Mouse (Mus musculus): ENCODE results near the gene Pla2r1. TPM values are rescaled to one million over a fixed set of nuclear protein-coding genes. Genes with fewer than 3 reads are reported as not detected.
A peak's percentile ranks its signal among the peaks of the same experiment; 100 is the strongest.

Pla2r1 gene
- total RNA-seq, 2 experiments from 2014 or later: 3.6 to 3.9 TPM

DNA sequence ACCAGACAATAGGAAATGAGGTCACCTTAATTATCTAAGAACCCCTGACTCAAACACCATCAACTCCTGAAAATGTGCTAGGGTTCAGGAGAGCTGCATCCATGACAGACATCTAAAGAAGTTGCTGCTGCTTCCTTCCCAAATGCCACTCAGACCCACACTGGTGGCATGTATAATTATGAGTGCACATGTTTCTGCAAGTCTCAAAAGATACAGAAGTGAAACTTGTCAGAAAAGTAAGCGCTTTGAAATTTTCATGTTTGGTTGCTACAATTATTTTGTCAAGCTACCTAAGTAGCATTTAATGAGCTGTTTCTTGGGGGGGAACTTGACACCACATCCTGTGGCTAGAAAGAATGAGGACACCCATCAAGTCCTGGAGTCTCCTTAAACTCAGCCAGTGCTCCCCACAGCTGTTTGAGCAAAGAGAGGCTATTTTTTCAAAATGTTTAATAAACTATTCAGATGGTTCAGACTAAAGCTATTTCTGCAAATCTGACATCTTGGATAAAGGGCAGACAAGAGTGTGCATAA is 52.5 kb downstream of the Pla2r1 start:
- DNase-seq: no peak

DNA sequence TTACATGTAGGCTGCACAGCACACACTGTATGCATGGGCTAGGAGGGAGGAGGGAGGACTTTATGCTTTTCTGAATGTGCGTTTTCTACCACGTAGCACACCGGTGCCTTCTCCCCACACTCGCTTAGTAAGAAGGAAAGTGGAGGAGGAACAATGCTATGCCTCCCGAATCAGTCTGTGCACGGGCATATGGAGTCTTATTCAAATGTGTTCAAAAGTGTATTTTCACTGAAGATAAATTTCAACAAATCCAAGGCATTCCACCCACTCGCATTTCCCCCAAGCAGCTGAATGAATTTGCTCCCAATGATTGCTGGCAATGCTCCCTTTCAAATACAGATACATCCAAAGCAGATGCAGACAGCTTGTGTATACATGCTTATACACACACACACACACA is 73.2 kb downstream of the Pla2r1 start:
- no peak for DNase-seq

DNA sequence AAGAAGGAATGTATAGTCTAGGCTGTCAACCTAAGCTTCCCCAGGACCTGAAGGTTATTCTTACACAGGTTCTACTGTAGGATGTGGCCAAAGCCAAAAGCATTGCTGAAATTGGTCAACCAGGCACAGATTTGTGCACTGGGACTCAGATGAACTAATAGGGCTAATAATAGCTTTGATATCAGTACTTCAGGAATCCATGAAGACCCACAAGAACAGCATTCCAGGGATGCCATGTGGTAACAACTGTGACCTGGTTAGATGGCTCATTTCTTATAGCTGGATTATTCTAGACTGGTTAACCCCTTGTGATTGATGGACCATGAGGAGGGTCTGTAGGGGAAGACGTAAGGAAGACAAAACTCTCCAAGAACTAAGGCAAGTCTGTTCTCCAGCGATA is 74.3 kb downstream of the Pla2r1 start:
- DNase-seq: no peak

DNA sequence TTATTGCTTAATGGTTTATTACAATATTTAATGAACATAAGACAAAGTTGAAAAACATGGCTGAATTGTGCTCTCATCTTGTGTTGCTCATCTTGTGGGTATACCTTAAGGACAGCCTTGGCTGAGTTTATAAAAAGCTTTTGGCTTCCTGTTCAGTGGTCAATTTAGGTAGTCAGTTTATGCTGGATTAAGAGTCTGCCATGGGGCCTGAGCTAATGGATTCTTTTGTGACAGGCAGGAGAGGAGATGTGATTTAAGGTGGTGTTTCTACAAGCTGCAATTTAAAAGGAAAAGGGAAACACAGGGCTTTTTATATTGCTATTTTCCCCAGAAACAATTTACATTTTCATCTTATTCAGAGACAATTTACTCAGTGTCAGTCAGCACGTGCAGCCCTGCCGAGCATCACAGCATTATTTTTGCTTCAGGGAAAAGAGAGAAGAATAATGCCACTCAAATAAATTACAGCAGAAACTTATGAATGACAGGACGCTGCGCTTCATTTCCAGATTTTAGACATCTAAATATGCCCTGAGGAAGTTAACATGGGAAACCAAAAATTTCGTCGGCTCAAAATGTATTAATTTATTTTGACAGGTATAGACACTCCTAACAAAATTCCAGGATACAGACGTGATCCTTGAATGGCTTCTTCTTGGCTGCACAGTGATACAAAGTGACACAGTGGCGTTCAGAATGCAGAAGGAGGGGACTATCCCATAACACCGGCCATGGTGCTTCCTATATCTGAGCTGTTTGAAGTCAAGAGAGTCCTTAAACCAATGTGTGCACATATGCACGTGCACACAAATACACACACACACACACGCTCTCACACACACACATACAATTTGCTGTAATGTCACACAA is 84.0 kb downstream of the Pla2r1 start:
- DNase-seq: no peak

DNA sequence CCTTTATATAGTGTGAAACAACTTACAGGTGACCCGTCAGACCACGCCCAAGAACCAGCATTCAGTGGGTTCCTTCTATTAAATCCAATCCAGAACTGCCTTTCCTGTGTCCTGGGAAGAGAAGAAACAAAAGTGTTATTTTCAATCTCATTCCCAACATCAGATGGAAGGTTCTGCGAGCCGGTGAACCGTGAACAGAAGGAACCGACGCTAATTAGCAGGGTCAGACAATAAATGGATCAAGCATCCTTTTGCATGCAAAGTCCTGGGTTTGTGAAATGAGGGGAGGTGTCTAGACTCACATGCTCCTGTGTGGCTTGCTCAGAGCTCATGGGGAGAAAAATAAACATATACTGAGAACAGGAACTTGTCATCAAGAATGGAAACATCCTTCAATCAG is 100.7 kb downstream of the Pla2r1 start:
- DNase-seq: no peak

DNA sequence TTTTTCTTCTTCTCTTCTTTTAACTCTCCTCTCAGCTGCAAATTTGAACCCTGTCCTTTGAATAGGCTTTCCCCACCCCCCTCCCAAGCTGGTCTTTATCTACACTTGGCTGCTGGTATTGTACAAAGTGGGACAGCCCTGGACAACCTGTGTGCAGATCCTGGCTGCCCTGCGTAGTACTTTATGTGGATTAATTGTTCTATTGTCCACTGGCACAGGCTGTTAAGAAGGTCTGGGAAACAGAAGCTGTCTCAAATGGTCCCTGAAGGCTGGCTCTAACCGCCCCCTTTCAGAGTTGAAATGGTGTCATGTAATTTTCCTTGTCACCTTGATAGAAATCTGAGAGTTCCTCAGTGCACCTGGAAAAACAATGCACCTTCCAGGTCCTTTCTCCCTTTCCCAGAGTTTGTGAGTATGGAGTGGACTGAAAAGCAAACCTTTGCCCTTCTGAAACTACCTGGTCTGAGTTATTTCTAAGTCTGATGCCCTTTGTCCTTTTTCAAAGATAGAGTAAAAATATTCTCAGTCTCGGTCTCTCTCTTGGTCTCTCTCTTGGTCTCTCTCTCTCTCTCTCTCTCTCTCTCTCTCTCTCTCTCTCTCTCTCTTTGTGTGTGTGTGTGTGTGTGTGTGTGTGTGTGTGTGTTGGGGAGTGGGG is 101.9 kb downstream of the Pla2r1 start:
- no peak for DNase-seq

DNA sequence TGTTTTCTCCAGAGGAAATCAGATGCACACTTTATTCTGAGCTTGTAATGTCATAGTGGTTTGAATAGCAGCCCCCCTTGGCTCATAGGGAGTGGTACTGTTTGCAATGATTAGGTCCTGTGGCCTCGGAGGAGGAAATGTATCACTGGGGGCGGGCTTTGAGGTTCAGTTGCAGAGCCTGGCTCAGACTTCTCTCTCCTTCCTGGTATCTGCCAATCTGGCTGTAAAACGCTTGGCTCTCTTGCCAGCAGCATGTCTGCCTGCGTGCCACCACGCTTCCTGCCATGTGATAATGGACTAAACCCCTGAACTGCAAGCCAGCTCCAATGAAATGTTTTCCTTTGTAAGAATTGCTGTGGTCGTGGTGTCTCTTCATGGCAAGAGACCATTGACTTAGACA is 103.4 kb downstream of the Pla2r1 start:
- no peak for DNase-seq

DNA sequence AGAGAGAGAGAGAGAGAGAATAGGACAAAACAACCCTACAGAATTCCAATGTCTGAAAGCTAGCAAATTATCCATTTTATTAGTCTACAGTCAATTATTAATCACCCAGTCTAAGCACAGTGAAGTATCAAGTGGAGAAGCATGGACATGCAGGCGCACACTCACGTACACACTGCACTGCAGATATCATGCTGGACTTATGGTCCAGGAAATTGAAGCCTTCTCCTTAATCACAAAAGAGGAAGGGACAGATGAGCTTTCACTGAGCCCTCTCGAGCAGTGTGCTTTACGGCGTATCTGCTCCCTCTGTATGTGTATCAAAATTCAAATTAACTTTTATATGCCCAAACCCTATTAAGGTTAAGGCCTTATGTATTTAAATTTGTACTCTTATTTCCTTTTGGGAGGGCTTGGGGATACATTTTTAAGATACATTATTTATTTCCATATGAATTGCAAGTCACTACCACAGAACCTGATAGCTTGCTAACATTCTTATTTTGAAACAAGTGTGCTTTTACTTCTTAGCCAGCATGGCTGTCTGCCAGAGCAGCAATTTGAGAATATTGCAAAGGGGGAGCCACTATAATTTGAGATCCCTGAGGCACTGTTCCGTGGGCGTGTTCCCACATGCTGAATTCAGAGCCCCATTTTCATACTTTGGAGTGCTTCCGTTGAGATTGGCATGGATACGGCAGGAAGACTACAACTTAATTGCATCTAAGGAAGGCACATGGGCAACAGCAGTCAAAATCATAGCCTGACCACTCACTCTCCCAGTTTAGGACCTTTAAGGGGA is 108.2 kb downstream of the Pla2r1 start:
- no peak for DNase-seq

DNA sequence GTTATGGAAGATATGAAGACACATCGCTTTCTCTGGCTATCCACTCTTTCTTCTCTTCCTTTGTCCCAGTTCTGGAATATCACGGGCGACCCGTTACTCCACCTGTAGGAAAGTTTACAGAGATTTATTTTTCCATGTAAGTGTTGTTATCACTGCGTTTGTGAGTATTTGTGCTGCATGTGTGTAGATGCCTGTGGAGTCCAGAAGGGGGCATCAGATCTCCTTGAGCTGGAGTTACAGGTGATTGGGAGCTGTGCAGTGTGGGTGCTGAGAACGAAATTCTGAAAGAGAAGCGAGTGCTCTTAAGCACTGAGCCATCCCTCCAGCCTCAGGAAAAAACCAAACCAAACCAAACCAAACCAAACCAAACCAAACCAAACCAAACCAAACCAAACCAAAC is 109.8 kb downstream of the Pla2r1 start:
- no peak for DNase-seq

DNA sequence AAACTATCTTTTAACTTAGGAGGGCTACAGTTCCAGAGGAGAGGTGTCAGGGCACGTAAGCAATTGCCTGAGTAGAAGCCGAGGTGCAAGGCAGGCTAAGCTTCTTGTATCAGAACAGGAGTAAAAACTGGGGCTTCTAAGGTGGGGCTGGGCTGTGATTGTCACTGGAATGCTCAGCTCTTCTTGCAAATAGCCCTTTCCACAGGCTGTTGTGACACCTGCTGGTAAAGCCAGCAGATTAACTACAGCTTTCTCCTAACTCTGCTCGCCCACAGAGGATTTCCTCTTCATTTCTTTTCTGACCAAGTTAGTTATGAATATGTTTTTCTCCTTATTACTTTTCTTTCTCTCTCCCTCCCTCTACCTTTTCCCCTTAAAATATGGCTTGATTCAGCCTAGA is 111.2 kb downstream of the Pla2r1 start:
- no peak for DNase-seq

DNA sequence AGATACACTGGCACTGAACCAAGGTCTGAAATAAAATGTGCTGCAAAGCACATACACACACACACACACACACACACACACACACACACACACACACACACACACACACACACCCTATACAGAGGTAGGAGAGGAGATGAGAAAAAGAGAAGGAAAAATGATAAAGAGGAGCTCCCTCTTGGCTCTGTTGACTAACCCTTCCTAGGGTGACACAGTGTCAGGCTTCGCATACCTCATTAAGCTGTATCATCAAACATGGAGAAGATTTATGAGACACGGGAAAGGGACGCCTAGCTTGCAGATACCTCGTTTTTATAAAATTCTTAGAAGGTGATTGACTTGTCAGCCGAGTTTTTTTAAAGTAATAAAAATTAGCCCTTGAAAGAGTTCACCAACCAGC is 116.3 kb downstream of the Pla2r1 start:
- DNase-seq: no peak

DNA sequence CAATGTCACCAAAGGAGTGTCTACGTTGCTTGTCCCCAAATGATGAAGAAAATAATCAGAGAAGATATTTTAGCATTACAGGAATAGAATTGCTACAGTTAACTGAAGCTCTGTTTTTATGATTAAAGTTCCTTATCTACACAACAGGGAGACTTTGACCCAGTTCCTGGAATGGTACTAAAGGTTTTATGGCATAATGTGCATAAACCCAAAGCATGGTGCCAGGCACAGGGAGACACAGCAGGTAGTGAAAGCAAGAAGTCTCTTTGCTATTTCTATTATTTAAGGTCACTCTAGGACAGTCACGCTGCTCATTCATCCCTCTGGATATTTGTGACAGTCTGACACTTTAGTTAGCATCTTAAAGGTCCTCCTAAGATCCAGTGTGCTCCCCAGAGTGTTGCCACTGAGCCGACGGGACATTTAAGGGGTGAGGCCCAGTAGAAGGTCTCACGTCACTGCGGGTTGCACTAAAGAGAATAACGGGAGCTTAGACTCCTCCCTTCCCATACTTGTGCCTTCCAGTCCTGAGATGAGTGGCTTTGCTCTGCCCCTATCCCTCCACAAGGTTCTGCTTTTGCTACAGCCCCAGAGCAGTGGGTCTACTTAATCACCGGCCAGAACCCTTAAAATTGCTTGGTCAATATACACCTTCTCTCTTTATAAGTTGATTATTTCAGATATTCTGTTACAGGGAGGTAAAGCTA is 122.6 kb downstream of the Pla2r1 start:
- DNase-seq: no peak

DNA sequence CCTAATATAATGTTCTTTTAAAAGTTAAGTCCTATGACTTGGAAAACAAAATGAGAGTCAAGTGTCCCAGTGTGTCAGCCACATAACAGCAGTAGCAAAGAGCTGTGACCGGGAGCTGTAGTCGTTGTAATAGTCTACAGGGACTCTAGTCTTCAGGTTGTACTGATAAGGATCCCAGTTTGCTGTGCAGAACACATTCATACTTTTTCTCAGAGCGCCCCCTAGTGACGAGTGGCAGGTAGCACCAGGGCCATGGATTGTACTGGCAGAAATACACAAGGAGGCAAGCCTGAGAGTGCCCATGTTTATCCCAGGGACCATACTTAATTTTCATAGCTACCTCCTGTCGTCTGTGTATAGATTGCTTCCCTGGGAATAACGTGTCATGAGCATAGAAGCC is 135.0 kb downstream of the Pla2r1 start:
- DNase-seq: peak; percentile 77 to 82

DNA sequence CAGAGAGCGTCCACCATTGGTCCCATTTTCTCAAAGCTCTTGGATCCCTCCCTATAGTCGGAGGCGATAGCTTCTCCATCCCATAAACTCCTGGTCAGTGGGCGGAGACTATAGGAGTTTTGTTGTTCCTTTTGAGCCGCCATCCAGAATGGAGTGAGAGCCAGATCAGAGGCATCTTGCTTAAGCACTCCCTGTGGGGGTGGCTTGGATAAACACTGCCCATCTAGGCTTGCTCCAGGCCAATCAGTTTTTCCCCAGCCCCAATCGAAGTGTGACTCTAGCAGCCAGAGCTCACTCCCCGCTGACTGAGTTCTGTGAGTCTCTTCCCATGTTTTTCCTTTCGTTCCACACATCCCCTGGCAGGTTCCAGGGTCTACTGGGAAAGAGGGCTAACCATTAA is 138.8 kb downstream of the Pla2r1 start:
- no peak for DNase-seq

DNA sequence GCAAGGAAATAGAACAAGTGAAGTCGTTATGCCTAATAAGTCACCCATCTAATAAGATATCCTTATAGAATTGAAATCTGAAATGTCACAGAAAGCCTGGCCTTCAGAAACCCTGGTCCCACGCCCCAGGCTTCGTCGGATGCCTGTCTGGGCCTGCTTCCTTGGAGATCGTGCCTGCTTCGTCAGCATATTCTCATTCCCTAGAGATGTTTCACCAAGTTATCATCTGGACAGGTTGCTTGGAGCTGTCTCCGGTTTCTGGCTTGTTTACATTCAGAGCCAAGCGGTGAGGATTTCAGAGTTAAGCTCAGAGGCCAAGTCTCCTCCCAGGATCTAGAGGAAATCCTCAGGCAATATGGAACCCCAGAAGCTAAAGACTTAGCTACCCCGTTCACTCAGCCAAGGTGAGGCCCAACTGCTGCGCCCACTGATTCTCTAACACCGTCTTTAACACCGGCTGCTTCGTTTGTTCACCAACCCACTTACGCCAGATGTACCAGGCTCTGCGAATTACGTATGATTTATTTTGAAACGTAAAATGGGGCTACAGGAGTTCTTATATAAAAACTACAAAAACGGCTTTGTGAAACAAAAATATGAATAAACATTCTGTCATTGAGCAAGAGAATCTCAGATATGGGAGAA is 140.0 kb downstream of the Pla2r1 start:
- no peak for DNase-seq

DNA sequence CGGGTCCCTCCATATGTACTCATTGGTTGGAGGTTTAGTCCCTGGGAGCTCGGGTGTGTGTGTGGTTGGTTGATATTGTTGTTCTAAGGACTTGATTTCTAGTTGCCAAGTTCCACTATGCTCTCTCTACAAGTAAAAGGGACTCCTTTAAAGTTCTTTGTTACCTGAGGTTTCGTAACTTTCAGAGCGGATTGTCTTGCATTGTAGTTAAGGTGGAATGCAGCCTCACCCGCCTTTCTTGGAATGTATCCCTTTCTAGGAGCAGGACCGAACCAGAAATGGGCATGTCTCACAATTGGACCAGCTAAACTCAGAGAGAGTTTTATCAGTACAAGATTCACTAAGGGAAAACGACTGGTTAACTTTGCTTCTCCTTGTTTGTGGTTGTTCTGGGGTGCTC is 141.9 kb downstream of the Pla2r1 start:
- DNase-seq: no peak

DNA sequence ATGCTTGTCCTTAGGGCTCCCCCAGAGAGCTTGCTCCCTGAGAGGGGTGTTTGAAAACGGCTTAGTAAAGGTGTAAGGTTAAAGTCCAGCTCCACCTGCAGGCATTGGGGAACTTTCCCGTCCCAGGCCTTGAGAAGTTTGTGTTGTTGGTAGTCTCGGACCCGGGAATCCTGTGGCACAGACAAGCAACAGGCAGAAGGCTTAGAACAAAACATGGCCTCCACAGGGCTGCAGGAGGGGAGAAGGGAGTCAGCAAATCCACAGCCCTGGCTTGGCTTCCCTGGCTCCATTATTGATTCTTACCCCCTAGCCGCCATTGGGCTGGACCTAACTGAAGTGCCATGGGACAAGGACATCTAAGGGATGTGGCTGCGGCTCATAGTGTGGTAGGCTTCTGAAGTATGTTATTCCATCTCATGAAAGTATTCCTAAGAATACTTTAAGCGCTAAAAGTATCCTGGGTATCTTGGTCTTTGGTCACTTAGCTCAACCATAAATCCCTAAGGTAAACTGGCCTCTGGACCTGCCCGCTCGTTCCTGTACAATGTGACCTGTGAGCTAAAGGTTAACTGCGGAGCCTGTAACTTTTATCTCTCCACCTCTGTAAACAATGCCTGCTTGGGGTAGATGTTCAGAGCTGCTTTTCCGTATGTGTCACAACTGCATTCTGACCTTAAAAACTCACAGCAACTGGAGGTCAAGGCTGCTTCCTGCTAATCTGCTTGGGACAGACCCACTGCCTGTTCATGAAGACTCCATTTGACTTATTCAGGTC is 142.9 kb downstream of the Pla2r1 start:
- peak in 1 of 2 experiments; percentile 18 for DNase-seq

DNA sequence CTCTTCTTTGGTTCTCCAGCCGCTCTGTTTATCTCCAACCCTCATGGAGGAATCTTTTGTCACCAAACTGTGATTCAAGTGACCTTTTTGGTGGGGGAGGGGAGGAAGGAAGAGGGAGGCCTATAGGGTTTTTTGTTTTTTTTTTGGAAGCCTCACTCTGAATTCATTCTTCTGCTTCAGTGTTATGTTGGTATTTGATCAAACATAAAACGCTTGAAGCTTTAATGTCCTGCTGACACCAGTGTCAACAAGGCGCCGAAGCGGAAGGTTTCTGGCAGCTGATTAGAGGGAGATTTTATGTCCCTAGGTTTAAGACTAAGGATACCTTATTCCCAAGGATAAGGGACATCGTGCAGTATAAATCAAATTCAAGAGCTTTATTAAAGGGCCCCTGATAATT is 143.9 kb downstream of the Pla2r1 start:
- DNase-seq: no peak

DNA sequence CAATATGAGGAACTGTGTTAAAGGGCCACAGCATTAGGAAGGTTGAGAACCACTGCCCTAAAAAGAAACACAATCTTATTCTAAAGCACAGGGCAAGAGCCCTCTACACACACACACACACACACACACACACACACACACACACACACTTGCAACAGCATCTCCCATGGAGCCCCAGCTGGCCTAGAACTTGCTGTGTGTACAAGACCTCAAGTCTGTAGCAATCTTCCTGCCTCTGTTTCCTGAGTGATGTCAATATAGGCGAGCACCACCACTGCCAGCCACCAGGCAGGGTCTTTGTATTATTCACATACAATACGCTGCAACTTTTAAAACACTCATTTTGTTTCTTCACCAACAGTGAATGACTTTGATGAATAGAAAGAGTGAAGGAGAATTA is 145.7 kb downstream of the Pla2r1 start:
- no peak for DNase-seq

DNA sequence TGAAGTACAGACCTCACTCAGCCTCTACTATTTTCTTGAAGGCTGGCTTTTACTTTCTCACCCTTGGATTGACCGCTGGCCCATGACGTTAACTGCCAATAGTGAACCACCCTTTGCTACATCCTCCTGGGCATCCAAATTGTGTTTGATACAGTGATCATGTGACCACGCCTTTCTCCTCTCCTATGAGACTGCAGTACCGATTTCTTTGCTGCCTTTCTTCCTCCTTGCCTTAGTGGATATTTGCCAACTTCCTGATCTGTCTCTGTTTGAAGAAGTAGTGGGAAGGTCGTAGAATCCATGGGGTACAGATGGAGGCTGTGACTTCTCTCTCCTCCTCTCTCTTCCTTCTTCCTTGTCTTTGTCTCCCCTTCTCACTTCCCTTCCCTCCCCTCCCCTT is 147.7 kb downstream of the Pla2r1 start:
- DNase-seq: no peak

DNA sequence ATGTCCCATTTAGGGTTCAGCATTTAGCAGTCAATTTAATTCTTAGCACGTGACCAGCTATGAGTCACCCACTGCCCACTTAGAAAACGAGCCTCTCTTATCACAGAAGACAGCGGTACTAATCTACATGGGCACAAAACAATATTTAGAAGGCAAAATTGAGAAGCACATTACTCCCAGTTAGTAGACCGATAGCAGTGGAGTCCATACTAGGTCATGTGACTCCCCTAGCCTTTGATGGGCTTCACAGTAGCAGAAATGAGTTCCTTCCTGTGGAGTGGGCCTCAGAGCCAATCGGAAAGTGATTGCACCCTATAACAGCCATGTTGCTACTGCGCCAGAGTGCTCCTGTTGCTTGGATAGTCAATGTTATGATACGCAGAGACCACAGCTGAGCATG is 148.3 kb downstream of the Pla2r1 start:
- DNase-seq: no peak
